Mouse (Mus musculus): ENCODE measurements around the gene Olfr1317. TPM values are rescaled to one million over a fixed set of nuclear protein-coding genes. Genes with fewer than 3 reads are reported as not detected.

Gene Olfr1317
- not detected in 2 replicates for polyA plus RNA-seq (2012; rRNA removed)

DNA sequence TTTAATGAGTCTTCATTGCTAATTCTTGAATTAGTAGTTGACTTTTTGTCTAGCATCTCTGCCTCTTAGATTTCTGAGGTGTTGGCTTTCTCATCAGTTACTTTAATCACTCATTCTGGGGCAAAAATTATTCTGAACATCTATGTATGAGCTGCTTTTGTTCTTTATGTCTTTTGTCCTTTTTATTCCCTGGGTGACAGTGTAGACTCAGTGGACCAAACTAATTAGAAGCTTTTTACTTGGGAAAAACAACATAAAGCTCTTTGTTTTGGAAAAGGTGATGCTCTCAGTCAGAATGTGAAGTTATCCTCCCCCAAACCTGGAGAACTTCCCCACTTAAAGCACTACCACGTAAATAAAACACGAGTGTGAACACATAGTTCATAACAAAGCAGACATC, at the start of gene Olfr1317:
TSS of gene Olfr1317 (plus strand) at position 301 of the 400 bp plus-strand sequence.

GRCm38 (mm10) chr2:112096681-112097080, 43.4 kb upstream of the Olfr1317 start, which contains the start of gene Olfr1314:
TSS of gene Olfr1314 (minus strand) at chr2:112096781.

GRCm38 (mm10) chr2:112115340-112115739, 24.8 kb upstream of the Olfr1317 start, which contains the start of gene Olfr1315-ps1:
TSS of gene Olfr1315-ps1 (minus strand) at chr2:112115440.

GRCm38 (mm10) chr2:112134877-112135276, 5.3 kb upstream of the Olfr1317 start, which contains the start of gene Olfr1316:
TSS of gene Olfr1316 (minus strand) at chr2:112134977.

GRCm38 (mm10) chr2:112153898-112154297, 13.8 kb downstream of the Olfr1317 start, which contains the start of gene Olfr1318:
TSS of gene Olfr1318 (plus strand) at chr2:112154198.

Other genes with a start within 250 kb of the Olfr1317 start
- gene Olfr1306, start 224.1 kb upstream of the Olfr1317 start, polyA plus RNA-seq (2012; rRNA removed): not detected in 2 replicates
- not detected in 2 replicates for gene Olfr1307, start 190.9 kb upstream of the Olfr1317 start, polyA plus RNA-seq (2012; rRNA removed)
- gene Olfr1308, start 175.4 kb upstream of the Olfr1317 start, polyA plus RNA-seq (2012; rRNA removed): not detected in 2 replicates
- gene Olfr1309, start 150.0 kb upstream of the Olfr1317 start, polyA plus RNA-seq (2012; rRNA removed): not detected in 2 replicates
- not detected in 2 replicates for gene Olfr1310, start 127.6 kb upstream of the Olfr1317 start, polyA plus RNA-seq (2012; rRNA removed)
- gene Olfr1311, start 115.9 kb upstream of the Olfr1317 start, polyA plus RNA-seq (2012; rRNA removed): not detected in 2 replicates
- gene Olfr1312, start 90.1 kb upstream of the Olfr1317 start, polyA plus RNA-seq (2012; rRNA removed): not detected in 2 replicates
- not detected in 2 replicates for gene Olfr1313, start 62.5 kb upstream of the Olfr1317 start, polyA plus RNA-seq (2012; rRNA removed)
- gene Olfr1314, start 43.5 kb upstream of the Olfr1317 start, polyA plus RNA-seq (2012; rRNA removed): not detected in 2 replicates
- gene Olfr1315-ps1, start 24.9 kb upstream of the Olfr1317 start, polyA plus RNA-seq (2012; rRNA removed): not detected in 2 replicates
- not detected in 2 replicates for gene Olfr1316, start 5.4 kb upstream of the Olfr1317 start, polyA plus RNA-seq (2012; rRNA removed)
- not detected in 2 replicates for gene Olfr1318, start 13.9 kb downstream of the Olfr1317 start, polyA plus RNA-seq (2012; rRNA removed)
- 68.9 and 103 TPM in 2 replicates for gene Lpcat4, start 99.1 kb downstream of the Olfr1317 start, polyA plus RNA-seq (2012; rRNA removed)
- not detected in 2 replicates for gene Nutm1, start 119.0 kb downstream of the Olfr1317 start, polyA plus RNA-seq (2012; rRNA removed)
- 29.9 and 30.3 TPM in 2 replicates for gene Nop10, start 121.6 kb downstream of the Olfr1317 start, polyA plus RNA-seq (2012; rRNA removed)
- 18.2 and 19.2 TPM in 2 replicates for gene Slc12a6, start 125.5 kb downstream of the Olfr1317 start, polyA plus RNA-seq (2012; rRNA removed)
- not detected in 2 replicates for gene Gm21985, start 126.0 kb downstream of the Olfr1317 start, polyA plus RNA-seq (2012; rRNA removed)
- 50.1 and 68.0 TPM in 2 replicates for gene Emc4, start 227.7 kb downstream of the Olfr1317 start, polyA plus RNA-seq (2012; rRNA removed)
- gene Katnbl1, start 238.9 kb downstream of the Olfr1317 start, polyA plus RNA-seq (2012; rRNA removed): 0.49 and 0.66 TPM in 2 replicates